ENCODE assay signal across 25 mouse cellular contexts in genomic region chr3:157198659-157199058, GRCm38 (mm10).
DNase-seq lines count a peak whose midpoint lies in the region; ATAC-seq and TF ChIP-seq lines count a peak whose summit lies in the region.
"Had no signal": no experiment of that assay in that cellular context is flagged by ENCODE, and none has a peak within 500 bp of the region (broad histone marks: within the 10 kb centered on the region; RNA-seq: fewer than 3 reads in every experiment).

No protein-coding gene starts in this region.

- H3K4me1 ChIP-seq in kidney, postnatal 0 days (replicated peaks; ENCODE audit: insufficient read depth, low read length): no peaks in the 10 kb centered on the region
- H3K4me1 ChIP-seq in lung, postnatal 0 days (ENCODE audit: insufficient read depth, low read depth, low read length): no peaks in the 10 kb centered on the region
- H3K4me1 ChIP-seq: forebrain, embryonic 10.5 days; heart, embryonic 15.5 days; neural tube, embryonic 15.5 days had no signal

- no peak overlapping the region for H3K4me2 ChIP-seq in kidney, postnatal 0 days (ENCODE audit: low read length)
- H3K4me2 ChIP-seq in lung, postnatal 0 days (replicated peaks; ENCODE audit: low read depth, low read length): no peak overlapping the region
- H3K4me2 ChIP-seq: heart, embryonic 15.5 days; hindbrain, embryonic 14.5 days; neural tube, embryonic 15.5 days had no signal

- H3K9me3 ChIP-seq in kidney, postnatal 0 days (replicated peaks; ENCODE audit: low read length): no peaks in the 10 kb centered on the region
- H3K9me3 ChIP-seq in lung, postnatal 0 days (ENCODE audit: low read length): no peaks in the 10 kb centered on the region
- H3K9me3 ChIP-seq: forebrain, embryonic 10.5 days; heart, embryonic 15.5 days; neural tube, embryonic 15.5 days had no signal

- no peak overlapping the region for H3K27ac ChIP-seq in kidney, postnatal 0 days
- no peak overlapping the region for H3K27ac ChIP-seq in lung, postnatal 0 days (ENCODE audit: low read length)
- H3K27ac ChIP-seq: forebrain, embryonic 10.5 days; gastrocnemius, adult 2 months; heart, embryonic 15.5 days; hindbrain, embryonic 14.5 days; neural tube, embryonic 15.5 days had no signal

- peak; percentile 41; the same call in 1 of the 2 replicates for TF ChIP-seq CTCF in kidney, postnatal 0 days (IDR thresholded peaks at IDR 0.05; ENCODE audit: low read depth)
- peak; percentile 27 for TF ChIP-seq CTCF in lung, postnatal 0 days (IDR thresholded peaks at IDR 0.05)

- no peaks in the 10 kb centered on the region for H3K27me3 ChIP-seq in kidney, postnatal 0 days (ENCODE audit: insufficient read depth, low read length)
- no peaks in the 10 kb centered on the region for H3K27me3 ChIP-seq in lung, postnatal 0 days (replicated peaks; ENCODE audit: insufficient read depth, low read length)
- H3K27me3 ChIP-seq: heart, embryonic 15.5 days; neural tube, embryonic 15.5 days had no signal

- ATAC-seq in kidney, postnatal 0 days (replicated peaks; ENCODE audit: low FRiP score, low read depth): no peak
- ATAC-seq in lung, postnatal 0 days: no peak
- 0 out of 2 replicates have a peak, but pooled peaks have one; percentile 25 for ATAC-seq in common myeloid progenitor, adult 5-6 weeks (replicated peaks; ENCODE audit: low read depth, poor library complexity, severe bottlenecking)
- ATAC-seq: activated CD4-positive, CD25-positive, alpha-beta regulatory T cell, adult 4 months; CD4-positive, CD25-positive, alpha-beta regulatory T cell, adult 4 months had no signal

- 81% methylated on average over 4 of the region's 4 CpGs for WGBS in kidney, postnatal 0 days
- 79% methylated on average over 4 of the region's 4 CpGs for WGBS in lung, postnatal 0 days

- H3K9ac ChIP-seq in kidney, postnatal 0 days (ENCODE audit: low read depth, low read length): no peak overlapping the region
- no peak overlapping the region for H3K9ac ChIP-seq in lung, postnatal 0 days (replicated peaks; ENCODE audit: low read depth)
- H3K9ac ChIP-seq: heart, embryonic 15.5 days; hindbrain, embryonic 14.5 days; neural tube, embryonic 15.5 days had no signal

- no peak overlapping the region for H3K4me3 ChIP-seq in kidney, postnatal 0 days (replicated peaks; ENCODE audit: low read depth, low read length)
- no peak overlapping the region for H3K4me3 ChIP-seq in lung, postnatal 0 days (ENCODE audit: low read depth, low read length)
- H3K4me3 ChIP-seq: forebrain, embryonic 10.5 days; gastrocnemius, adult 2 months; heart, embryonic 15.5 days; neural tube, embryonic 15.5 days had no signal

- DNase-seq in embryo, embryonic 10 days (ENCODE audit: low spot score): peak; percentile 32
- DNase-seq in embryo, embryonic 11 days: no peak
- DNase-seq in kidney, postnatal 0 days (ENCODE audit: low spot score): no peak
- no peak for DNase-seq in kidney, postnatal 36 days
- DNase-seq in lung, postnatal 0 days (ENCODE audit: low spot score): no peak
- no peak for DNase-seq in lung, postnatal 14 days
- DNase-seq in cerebellum, postnatal 36 days: no peak
- DNase-seq: adrenal gland, adult 8-10 months; cerebellum, adult 11-12 months; cerebellum, postnatal 10 days; gastrocnemius, adult 2 months; heart, postnatal 36 days; kidney, adult 9 months; kidney, postnatal 25 days; left cerebral cortex, postnatal 4 days; lung, adult 18-20 months; lung, postnatal 4 days; thymus, postnatal 14 days had no signal

- H3K36me3 ChIP-seq in kidney, postnatal 0 days (ENCODE audit: insufficient read depth, low read length): no peaks in the 10 kb centered on the region
- H3K36me3 ChIP-seq in lung, postnatal 0 days (ENCODE audit: insufficient read depth, low read length): no peaks in the 10 kb centered on the region
- H3K36me3 ChIP-seq: forebrain, embryonic 10.5 days; heart, embryonic 15.5 days; neural tube, embryonic 15.5 days had no signal

- TF ChIP-seq EP300 in lung, postnatal 0 days (IDR thresholded peaks at IDR 0.05): no peak
